Mouse (Mus musculus) neural tube, embryonic 12.5 days (tissue): Measurements from ENCODE around the gene Coro1c. TPM values are rescaled to one million over a fixed set of nuclear protein-coding genes. Genes with fewer than 3 reads are reported as not detected.

Experiments used
- ATAC-seq: fragments of 200-750 bp; cut with Nextera tagmentation; 2 replicates; pipeline ENCODE4 v1.8.0; 2017; ENCODE audit warnings: low read depth, mild to moderate bottlenecking, moderate TSS enrichment, moderate library complexity; ENCODE audit not compliant: low FRiP score
- H3K27ac ChIP-seq: fragments of 300-500 bp; sonication (generic); 2 replicates; pipeline ENCODE4 v1.5.1; 2016
- H3K27me3 ChIP-seq: fragments of 300-500 bp; sonication (generic); replicated peaks from 2 replicates; pipeline ENCODE4 v1.6.1; 2016; ENCODE audit warnings: mild to moderate bottlenecking
- H3K36me3 ChIP-seq: fragments of 300-500 bp; sonication (generic); 2 replicates; pipeline ENCODE4 v1.6.1; 2016; ENCODE audit warnings: mild to moderate bottlenecking
- H3K4me1 ChIP-seq: fragments of 300-500 bp; sonication (generic); 2 replicates; pipeline ENCODE4 v1.6.1; 2016
- H3K4me2 ChIP-seq: fragments of 300-500 bp; sonication (generic); replicated peaks from 2 replicates; pipeline ENCODE4 v1.6.1; 2016; ENCODE audit warnings: mild to moderate bottlenecking
- H3K4me3 ChIP-seq: fragments of 300-500 bp; sonication (generic); 2 replicates; pipeline ENCODE4 v1.5.1; 2016
- H3K9ac ChIP-seq: fragments of 300-500 bp; sonication (generic); 2 replicates; pipeline ENCODE4 v1.6.1; 2016; ENCODE audit warnings: mild to moderate bottlenecking
- H3K9me3 ChIP-seq: fragments of 300-500 bp; sonication (generic); 2 replicates; pipeline ENCODE4 v1.6.1; 2016; ENCODE audit warnings: mild to moderate bottlenecking
- WGBS: fragments of 180-500 bp; shearing (Covaris S2); methylation state at CpG from one replicate; pipeline ENCODE4 v1.1.7; 2016; 5-methylcytosine and 5-hydroxymethylcytosine counted together
- polyA plus RNA-seq: library from polyadenylated mRNA; unstranded; fragments of >200 nt; fragmentation: Nextera tagmentation; extraction: Ambion mirVana; gene quantifications from 2 replicates; pipeline ENCODE4 v1.2.1, GENCODE M21; 2016

Coro1c gene
- polyA plus RNA-seq, 1 experiment from 2014 or later: 292 TPM

DNA sequence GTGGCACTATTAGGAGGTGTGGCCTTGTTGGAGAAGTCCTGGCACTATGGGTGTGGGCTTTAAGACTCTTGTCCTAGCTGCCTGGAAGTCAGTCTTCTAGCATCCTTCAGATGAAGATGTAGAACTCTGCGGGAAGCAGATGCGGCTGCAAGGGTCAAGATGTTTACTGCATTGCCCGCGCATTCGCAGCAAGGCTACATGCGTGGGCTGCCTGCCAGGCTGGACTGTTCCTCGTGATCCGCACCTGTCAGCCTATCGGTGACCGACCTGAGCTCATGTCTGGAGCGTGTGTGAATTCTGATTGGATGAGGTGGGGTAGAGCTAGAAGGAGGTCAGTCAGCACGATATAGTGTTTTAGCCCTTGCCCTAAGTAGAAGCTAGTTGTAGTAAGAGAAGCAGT is 44.6 kb downstream of the Coro1c start:
- no peak overlapping the region for H3K4me2 ChIP-seq
- no peak for ATAC-seq
- H3K4me3 ChIP-seq: no peak overlapping the region
- no peaks in the 10 kb centered on the region for H3K9me3 ChIP-seq
- WGBS: 96% methylated on average over 12 of the region's 12 CpGs
- H3K27ac ChIP-seq: no peak overlapping the region
- no peaks in the 10 kb centered on the region for H3K27me3 ChIP-seq
- H3K9ac ChIP-seq: no peak overlapping the region
- peaks cover 31% of the 10 kb centered on the region for H3K4me1 ChIP-seq
- peaks cover 43% of the 10 kb centered on the region for H3K36me3 ChIP-seq

DNA sequence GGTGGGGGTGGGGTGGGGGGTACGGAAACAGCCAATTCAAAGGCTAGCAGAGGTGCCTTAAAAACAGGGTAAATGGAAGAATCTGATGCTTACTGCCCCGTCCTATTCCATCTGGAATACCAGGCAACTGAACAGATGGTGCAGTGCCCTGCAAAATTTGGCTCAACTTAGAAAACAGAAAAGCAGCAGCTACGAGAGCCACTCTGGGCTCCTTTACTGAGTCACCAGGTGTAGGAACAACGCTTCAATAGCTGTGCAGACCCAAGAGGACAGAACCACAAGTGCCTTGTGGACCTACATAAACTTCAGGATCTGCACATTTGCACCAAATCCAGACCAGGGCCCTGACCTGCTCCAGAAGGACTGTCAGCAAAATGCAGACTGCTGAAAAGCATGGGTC is 46.1 kb downstream of the Coro1c start:
- no peak overlapping the region for H3K9ac ChIP-seq
- peaks cover 29% of the 10 kb centered on the region for H3K4me1 ChIP-seq
- peaks cover 43% of the 10 kb centered on the region for H3K36me3 ChIP-seq
- no peak overlapping the region for H3K4me2 ChIP-seq
- H3K9me3 ChIP-seq: no peaks in the 10 kb centered on the region
- no peaks in the 10 kb centered on the region for H3K27me3 ChIP-seq
- no peak for ATAC-seq
- no peak overlapping the region for H3K4me3 ChIP-seq
- no peak overlapping the region for H3K27ac ChIP-seq
- WGBS: 85% methylated on average over 4 of the region's 4 CpGs

DNA sequence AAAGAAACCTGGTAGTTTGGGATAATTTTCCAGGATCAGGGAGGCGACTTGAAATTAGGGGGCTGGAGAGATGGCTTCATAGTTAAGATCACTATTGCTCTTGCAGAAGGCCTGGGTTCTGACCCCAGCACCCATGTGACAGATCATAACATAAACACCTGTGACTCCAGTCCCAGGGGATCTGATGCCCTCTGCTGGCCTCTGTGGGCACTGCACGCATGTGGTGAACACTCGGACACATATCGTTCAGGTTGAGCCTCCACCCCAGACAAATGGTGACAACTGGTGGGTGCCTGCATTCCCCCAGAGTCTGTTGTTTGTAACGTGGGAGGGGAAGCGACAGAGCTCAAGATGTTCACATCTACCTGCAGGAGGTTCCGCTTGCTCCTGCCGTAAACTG is 47.3 kb downstream of the Coro1c start:
- Histone ChIP-seq H3K27me3 (no peaks in the 10 kb centered on the region), H3K36me3 (peaks cover 43% of the 10 kb centered on the region), H3K9ac (no peak overlapping the region), H3K4me1 (peaks cover 35% of the 10 kb centered on the region), H3K4me2 (no peak overlapping the region), H3K4me3 (no peak overlapping the region), H3K27ac (no peak overlapping the region), H3K9me3 (no peaks in the 10 kb centered on the region)
- 93% methylated on average over 8 of the region's 8 CpGs for WGBS
- no peak for ATAC-seq

DNA sequence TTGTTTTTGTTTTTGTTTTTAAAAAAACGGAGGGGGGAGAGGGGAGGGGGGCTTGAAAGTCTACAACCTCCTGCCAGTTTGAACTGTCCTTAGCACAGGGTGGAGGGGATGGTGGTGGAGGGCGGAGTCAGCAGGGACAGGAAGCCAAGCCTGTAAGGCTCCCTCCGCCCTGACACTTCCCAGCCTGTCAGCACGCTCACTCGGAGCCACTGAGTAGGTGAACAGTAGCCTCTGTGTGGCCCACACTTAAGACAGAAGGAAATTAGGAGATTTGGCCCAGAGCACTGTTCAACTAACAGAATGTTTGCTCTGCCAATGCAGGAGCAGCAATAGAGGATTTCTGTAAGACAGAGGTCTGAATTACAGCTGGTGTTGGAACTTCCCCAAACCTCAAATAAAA is 49.6 kb downstream of the Coro1c start:
- H3K27me3 ChIP-seq: no peaks in the 10 kb centered on the region
- H3K4me3 ChIP-seq: no peak overlapping the region
- H3K4me1 ChIP-seq: peaks cover 53% of the 10 kb centered on the region
- WGBS: 68% methylated on average over 5 of the region's 5 CpGs
- no peak overlapping the region for H3K9ac ChIP-seq
- H3K27ac ChIP-seq: no peak overlapping the region
- no peak for ATAC-seq
- peaks cover 34% of the 10 kb centered on the region for H3K36me3 ChIP-seq
- no peaks in the 10 kb centered on the region for H3K9me3 ChIP-seq
- no peak overlapping the region for H3K4me2 ChIP-seq

DNA sequence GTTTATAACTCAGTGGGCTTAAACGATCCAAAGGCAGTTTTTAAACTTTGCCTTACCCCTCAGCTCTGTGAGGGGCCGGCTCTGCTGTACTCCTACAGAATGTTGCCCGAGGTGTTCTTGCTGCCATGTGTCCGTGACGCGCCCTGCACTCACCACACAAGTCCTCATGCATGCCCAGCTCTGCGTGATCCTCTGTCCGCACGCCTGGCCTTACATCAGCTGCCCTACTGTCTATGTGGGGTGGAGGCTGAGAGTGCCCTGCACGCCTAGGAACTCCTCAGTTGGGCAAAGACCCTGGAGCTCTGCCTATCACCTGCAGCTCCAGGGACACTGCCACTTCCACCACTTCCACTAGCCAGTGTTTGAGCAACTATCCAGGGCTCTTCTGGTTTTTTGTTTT is 50.0 kb downstream of the Coro1c start:
- H3K36me3 ChIP-seq: peaks cover 30% of the 10 kb centered on the region
- no peak overlapping the region for H3K9ac ChIP-seq
- ATAC-seq: no peak
- WGBS: 78% methylated on average over 10 of the region's 10 CpGs
- H3K4me1 ChIP-seq: peaks cover 55% of the 10 kb centered on the region
- H3K4me3 ChIP-seq: no peak overlapping the region
- no peaks in the 10 kb centered on the region for H3K9me3 ChIP-seq
- H3K27ac ChIP-seq: no peak overlapping the region
- no peak overlapping the region for H3K4me2 ChIP-seq
- no peaks in the 10 kb centered on the region for H3K27me3 ChIP-seq

DNA sequence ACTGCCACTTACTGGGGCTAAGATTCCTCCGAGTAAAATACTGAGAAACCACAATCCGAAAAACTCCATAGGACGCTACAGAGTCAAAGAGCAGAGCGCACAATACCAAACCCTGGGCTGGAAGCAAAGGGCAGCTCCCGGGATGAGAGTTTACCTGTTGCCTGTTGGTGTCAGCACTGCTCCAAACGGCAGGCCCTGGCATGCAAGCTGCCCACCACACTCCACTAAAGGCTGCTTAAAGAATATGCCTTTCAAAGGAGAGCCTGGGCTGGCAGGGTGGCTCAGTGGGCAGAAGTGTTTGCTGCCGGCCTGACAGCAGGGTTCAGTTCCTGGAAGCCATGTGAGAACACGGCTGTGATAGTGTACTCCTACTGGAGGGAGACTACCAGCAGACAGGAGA is 50.9 kb downstream of the Coro1c start:
- Histone ChIP-seq H3K4me1 (peaks cover 56% of the 10 kb centered on the region), H3K36me3 (peaks cover 25% of the 10 kb centered on the region), H3K27ac (no peak overlapping the region), H3K9me3 (no peaks in the 10 kb centered on the region), H3K27me3 (no peaks in the 10 kb centered on the region), H3K4me3 (no peak overlapping the region), H3K4me2 (no peak overlapping the region), H3K9ac (no peak overlapping the region)
- ATAC-seq: no peak
- WGBS: 73% methylated on average over 8 of the region's 8 CpGs

DNA sequence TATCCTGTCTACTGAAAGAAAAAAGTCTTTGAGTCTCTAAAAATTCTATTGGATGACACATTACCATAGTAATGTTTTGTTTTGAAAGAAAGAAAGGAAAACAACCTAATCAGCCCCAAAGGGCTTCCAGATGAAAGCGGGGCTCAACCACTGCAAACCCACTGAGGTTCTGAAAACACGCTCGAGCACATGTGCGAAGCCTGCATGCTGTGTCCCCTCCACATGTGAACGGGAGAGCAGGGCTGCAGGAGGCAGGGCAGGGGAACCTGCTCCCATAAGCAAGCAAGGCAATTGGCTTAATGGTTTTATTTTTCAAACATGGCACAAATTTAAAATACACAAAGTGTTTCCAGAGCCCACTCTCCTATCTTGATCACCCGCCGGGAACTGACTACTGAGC is 51.9 kb downstream of the Coro1c start:
- Histone ChIP-seq H3K27ac (no peak overlapping the region), H3K36me3 (peaks cover 32% of the 10 kb centered on the region), H3K4me3 (no peak overlapping the region), H3K4me1 (peaks cover 56% of the 10 kb centered on the region), H3K9me3 (no peaks in the 10 kb centered on the region), H3K9ac (no peak overlapping the region), H3K4me2 (no peak overlapping the region), H3K27me3 (no peaks in the 10 kb centered on the region)
- no peak for ATAC-seq
- 74% methylated on average over 7 of the region's 7 CpGs for WGBS

DNA sequence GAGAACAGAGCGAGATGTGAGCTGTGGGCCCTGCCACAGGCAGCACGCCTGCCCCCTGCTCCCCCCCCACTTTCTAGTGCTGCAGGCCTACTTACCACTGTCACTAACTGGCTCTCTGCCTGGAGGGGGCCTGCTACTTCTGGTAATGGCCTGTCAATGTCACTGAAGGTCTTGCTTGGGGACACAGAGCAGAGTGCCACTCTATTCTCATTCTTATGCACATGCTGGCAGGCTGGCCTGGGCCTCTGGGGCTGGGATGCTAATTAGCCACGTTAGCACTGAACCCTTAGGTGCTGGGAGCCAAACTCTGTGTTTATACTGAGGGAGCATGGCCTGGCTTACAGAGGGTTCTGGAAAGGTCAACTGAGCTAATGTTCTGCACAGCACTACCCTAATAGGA is 52.9 kb downstream of the Coro1c start:
- Histone ChIP-seq H3K4me2 (no peak overlapping the region), H3K4me1 (peaks cover 57% of the 10 kb centered on the region), H3K4me3 (no peak overlapping the region), H3K27ac (peak overlapping the region; percentile 11), H3K9me3 (no peaks in the 10 kb centered on the region), H3K9ac (no peak overlapping the region), H3K27me3 (no peaks in the 10 kb centered on the region), H3K36me3 (peaks cover 34% of the 10 kb centered on the region)
- 0 out of 2 replicates have a peak, but pooled peaks have one; percentile 30 for ATAC-seq
- 56% methylated on average over 3 of the region's 3 CpGs for WGBS

DNA sequence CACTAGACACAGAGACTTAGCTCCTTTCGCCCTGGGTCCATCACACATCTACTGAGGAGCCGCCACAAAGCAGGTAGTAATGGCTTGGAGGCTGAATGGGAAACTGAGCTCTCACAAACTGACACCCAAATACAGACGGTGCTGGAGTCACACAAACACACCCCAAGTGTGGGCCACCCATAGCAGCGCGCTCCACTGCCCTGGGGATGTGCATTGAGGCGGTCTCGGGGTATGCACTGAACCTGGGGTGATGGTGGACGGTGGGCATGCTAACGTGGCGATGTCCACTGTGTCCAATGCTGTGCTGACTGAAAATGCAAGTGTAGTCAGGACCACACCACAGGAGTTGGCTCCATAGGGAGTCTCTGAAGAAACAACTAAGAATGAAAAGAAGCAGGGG is 53.4 kb downstream of the Coro1c start:
- H3K4me2 ChIP-seq: no peak overlapping the region
- 89% methylated on average over 10 of the region's 10 CpGs for WGBS
- H3K27ac ChIP-seq: peak overlapping the region; percentile 11
- no peaks in the 10 kb centered on the region for H3K27me3 ChIP-seq
- H3K9me3 ChIP-seq: no peaks in the 10 kb centered on the region
- no peak overlapping the region for H3K4me3 ChIP-seq
- no peak overlapping the region for H3K9ac ChIP-seq
- peaks cover 36% of the 10 kb centered on the region for H3K36me3 ChIP-seq
- peaks cover 52% of the 10 kb centered on the region for H3K4me1 ChIP-seq
- 0 out of 2 replicates have a peak, but pooled peaks have one; percentile 48 for ATAC-seq

DNA sequence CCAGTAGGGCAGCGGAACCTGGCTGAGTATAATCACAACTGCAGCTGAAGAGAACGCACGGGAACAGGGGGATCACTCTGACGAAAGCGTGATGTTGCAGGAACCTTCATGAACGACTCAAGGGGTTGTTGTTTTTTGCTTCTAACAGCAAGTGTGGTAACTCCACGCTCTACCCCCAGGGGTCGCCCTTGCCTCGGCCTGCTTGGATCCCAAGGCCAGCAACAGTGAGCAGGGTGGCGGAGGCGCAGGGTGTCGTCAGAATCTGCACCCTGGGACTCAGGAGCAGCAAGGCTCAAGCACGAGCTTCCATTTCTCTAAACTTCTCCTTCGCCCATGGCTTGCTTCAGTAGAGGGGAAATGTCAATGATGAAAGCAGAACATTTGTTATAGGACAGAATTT is 54.1 kb downstream of the Coro1c start:
- 0 out of 2 replicates have a peak, but pooled peaks have one; percentile 62 for ATAC-seq
- Histone ChIP-seq H3K4me3 (no peak overlapping the region), H3K27me3 (no peaks in the 10 kb centered on the region), H3K36me3 (peaks cover 42% of the 10 kb centered on the region), H3K9ac (no peak overlapping the region), H3K4me2 (no peak overlapping the region), H3K9me3 (no peaks in the 10 kb centered on the region), H3K27ac (no peak overlapping the region), H3K4me1 (peaks cover 49% of the 10 kb centered on the region)
- 47% methylated on average over 14 of the region's 14 CpGs for WGBS

DNA sequence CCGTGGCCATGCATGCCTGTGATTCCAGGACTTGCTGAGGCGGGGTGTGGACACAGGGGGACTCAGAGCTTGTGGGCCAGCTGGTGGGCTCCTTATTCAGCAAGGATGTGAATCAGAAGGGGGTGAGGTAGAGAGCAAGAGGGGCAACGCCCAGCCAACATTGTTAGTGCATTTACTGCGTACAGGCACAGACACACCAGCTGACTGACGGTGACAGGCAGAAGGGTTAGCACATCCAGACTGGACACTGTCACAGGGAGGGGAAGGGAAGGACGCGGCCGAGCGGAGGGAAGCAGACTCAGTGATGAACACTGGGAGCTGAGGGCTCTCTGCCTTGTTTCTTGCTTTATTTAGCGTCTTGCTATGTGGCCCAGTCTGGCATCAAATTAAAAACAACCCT is 55.0 kb downstream of the Coro1c start:
- no peak overlapping the region for H3K27ac ChIP-seq
- WGBS: 93% methylated on average over 10 of the region's 10 CpGs
- H3K36me3 ChIP-seq: peaks cover 50% of the 10 kb centered on the region

DNA sequence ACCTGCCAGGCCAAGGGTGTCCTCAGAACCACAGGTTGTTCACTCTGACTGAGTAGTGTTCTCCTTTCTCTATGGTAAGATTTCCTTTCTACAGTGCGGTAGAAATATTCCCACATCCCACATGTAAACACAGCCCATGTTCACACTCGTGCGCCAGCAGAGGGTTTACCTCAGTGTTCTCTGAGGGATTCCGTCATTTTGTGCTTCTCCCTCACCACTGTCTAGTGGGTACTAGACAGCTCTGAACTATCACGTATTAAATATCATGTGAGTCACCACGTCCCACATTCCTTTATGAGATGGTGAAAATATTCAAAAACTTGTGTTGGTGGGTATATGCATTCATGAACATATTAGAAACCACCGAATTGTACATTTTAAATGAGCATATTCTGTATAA is 56.1 kb downstream of the Coro1c start:
- no peaks in the 10 kb centered on the region for H3K9me3 ChIP-seq
- H3K27me3 ChIP-seq: no peaks in the 10 kb centered on the region
- H3K4me1 ChIP-seq: peaks cover 34% of the 10 kb centered on the region
- peaks cover 61% of the 10 kb centered on the region for H3K36me3 ChIP-seq
- no peak for ATAC-seq
- no peak overlapping the region for H3K27ac ChIP-seq
- 92% methylated on average over 7 of the region's 7 CpGs for WGBS
- no peak overlapping the region for H3K4me3 ChIP-seq
- H3K4me2 ChIP-seq: no peak overlapping the region
- no peak overlapping the region for H3K9ac ChIP-seq

More for the DNA sequence above, 55.0 kb downstream of the Coro1c start:
- Histone ChIP-seq H3K4me3 (no peak overlapping the region), H3K9me3 (no peaks in the 10 kb centered on the region), H3K4me1 (peaks cover 40% of the 10 kb centered on the region), H3K4me2 (no peak overlapping the region), H3K27me3 (no peaks in the 10 kb centered on the region), H3K9ac (no peak overlapping the region)
- ATAC-seq: no peak

DNA sequence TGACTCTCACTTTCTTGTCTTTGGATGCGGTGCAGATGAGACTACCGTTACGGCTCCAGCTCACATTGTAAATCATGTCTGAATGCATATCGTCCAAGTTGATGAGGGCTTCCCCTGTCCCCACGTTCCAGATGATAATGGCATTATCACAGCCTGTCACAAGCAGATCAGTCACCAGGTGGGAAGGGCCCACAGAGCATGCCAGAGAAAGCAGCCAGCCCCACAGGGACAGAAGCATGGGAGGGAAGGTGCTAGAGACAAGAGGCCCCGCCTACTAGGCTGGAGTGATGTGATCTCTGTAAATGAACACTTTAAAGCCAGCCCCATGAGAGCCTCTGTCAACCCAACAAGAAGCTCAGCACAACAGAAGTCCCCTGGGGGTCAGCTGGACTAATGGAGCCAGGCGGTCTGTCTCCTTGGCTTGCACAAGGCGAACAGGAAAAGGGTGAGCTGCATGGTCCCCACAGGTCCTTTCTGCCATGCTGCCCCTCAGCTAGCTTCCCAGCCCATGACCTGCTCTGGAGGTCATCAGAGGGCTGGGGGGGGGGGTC is 57.8 kb downstream of the Coro1c start:
- peaks cover 78% of the 10 kb centered on the region for H3K36me3 ChIP-seq
- ATAC-seq: no peak

More for the DNA sequence above, 57.8 kb downstream of the Coro1c start:
- Histone ChIP-seq H3K4me2 (no peak overlapping the region), H3K9ac (no peak overlapping the region), H3K4me1 (peaks cover 18% of the 10 kb centered on the region), H3K9me3 (no peaks in the 10 kb centered on the region), H3K4me3 (no peak overlapping the region), H3K27ac (no peak overlapping the region), H3K27me3 (no peaks in the 10 kb centered on the region)
- WGBS: 76% methylated on average over 8 of the region's 8 CpGs
